ENCODE assay signal across 8 mouse cellular contexts in the genomic region with DNA sequence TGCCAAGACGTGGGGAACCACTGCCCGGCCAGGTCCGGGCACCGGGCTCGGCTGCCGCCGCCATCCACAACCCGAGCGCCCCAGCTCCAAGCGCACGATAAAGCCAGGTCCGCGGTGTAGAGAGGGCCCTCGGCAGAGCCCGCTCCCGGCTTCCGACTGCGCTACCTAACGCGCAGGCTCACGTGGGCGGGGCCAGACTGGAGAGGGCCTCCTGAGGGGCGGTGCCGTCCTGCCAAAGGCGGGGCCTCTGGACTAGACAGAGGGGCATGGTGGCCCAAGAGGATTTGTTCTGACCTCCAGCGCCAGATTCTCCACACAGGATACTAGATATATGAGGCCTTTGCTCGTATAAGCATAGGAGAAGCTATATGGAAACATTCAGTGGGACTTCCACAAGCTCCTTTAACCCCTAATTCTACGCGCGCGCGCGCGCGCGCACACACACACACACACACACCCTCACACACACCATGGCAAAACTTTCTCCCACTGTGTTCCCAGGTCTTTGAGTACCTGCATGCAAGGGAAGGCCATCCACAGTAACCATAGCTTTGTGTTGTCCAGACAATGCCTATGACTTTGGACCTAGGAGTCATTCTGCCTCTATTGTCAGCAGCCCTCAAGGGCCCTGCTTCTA. TPM values are rescaled to one million over a fixed set of nuclear protein-coding genes. Genes with fewer than 3 reads are reported as not detected.
DNase-seq lines count a peak whose midpoint lies in the region; ATAC-seq lines count a peak whose summit lies in the region.

No protein-coding gene starts in this region.

- H3K4me3 ChIP-seq in brown adipose tissue, adult 24 weeks (ENCODE audit: insufficient read depth, low read depth, low read length): peak overlapping the region; percentile 93
- peak overlapping the region; percentile 61 to 89 for H3K4me3 ChIP-seq in heart, embryonic 14.5 days (ENCODE audit: control insufficient read depth in 1 of 2, insufficient read depth in 1 of 2, low read depth in 1 of 2, low read length in 2 of 2)
- H3K4me3 ChIP-seq in liver, embryonic 12.5 days: peak overlapping the region; percentile 79
- H3K4me3 ChIP-seq in stomach, embryonic 14.5 days (ENCODE audit: low read depth, low read length): peak overlapping the region; percentile 62

- H3K9ac ChIP-seq in heart, embryonic 14.5 days (ENCODE audit: low read length): peak overlapping the region; percentile 96
- peak overlapping the region; percentile 90 for H3K9ac ChIP-seq in liver, embryonic 12.5 days
- H3K9ac ChIP-seq in stomach, embryonic 14.5 days (replicated peaks; ENCODE audit: low read depth, low read length): peak overlapping the region; percentile 74

- H3K27me3 ChIP-seq in heart, embryonic 14.5 days (ENCODE audit: control insufficient read depth, insufficient read depth, low read length): 0 out of 2 replicates have a peak, but pooled peaks cover 7% of the 10 kb centered on the region
- H3K27me3 ChIP-seq in liver, embryonic 12.5 days (replicated peaks): peaks cover 18% of the 10 kb centered on the region
- H3K27me3 ChIP-seq in stomach, embryonic 14.5 days (ENCODE audit: control insufficient read depth, insufficient read depth, low read length): no peaks in the 10 kb centered on the region

- peak overlapping the region; percentile 93 for H3K4me2 ChIP-seq in heart, embryonic 14.5 days (ENCODE audit: low read length)
- H3K4me2 ChIP-seq in liver, embryonic 12.5 days: peak overlapping the region; percentile 87
- H3K4me2 ChIP-seq in stomach, embryonic 14.5 days (replicated peaks; ENCODE audit: low read depth, low read length): peak overlapping the region; percentile 44

- ATAC-seq in CD4-positive, CD25-positive, alpha-beta regulatory T cell, adult 4 months: peak; percentile 99
- ATAC-seq in erythroid progenitor cell, adult 5-6 weeks (replicated peaks; ENCODE audit: low FRiP score, poor library complexity, severe bottlenecking): peak; percentile 96
- peak; percentile 95 for ATAC-seq in heart, embryonic 14.5 days (ENCODE audit: insufficient number of reproducible peaks, insufficient read depth, low FRiP score, low read depth)
- ATAC-seq in liver, embryonic 12.5 days: peak; percentile 99
- ATAC-seq in stomach, embryonic 14.5 days (ENCODE audit: insufficient number of reproducible peaks, insufficient read depth, low FRiP score, low read depth): peak; percentile 99

- WGBS in heart, embryonic 14.5 days: 9% methylated on average over 34 of the region's 36 CpGs
- WGBS in liver, embryonic 12.5 days (ENCODE audit: insufficient replicate concordance): 17% methylated on average over 36 of the region's 36 CpGs
- WGBS in stomach, embryonic 14.5 days: 13% methylated on average over 35 of the region's 36 CpGs

- 0 out of 2 replicates have a peak overlapping the region, but pooled peaks have one; percentile 6 for H3K27ac ChIP-seq in brown adipose tissue, adult 24 weeks (replicated peaks; ENCODE audit: low read depth, low read length)
- peak overlapping the region in 1 of 2 experiments; percentile 10; a peak in 1 of 4 replicates for H3K27ac ChIP-seq in heart, embryonic 14.5 days (replicated peaks in 1 of 2; ENCODE audit: control insufficient read depth in 1 of 2, insufficient read depth in 1 of 2, low read depth in 2 of 2, low read length in 2 of 2)
- H3K27ac ChIP-seq in liver, embryonic 12.5 days: peak overlapping the region; percentile 77
- H3K27ac ChIP-seq in stomach, embryonic 14.5 days (ENCODE audit: low read length): no peak overlapping the region

- DNase-seq in kidney, postnatal 14 days: peak; percentile 95
- peak; percentile 86 for DNase-seq in naive thymus-derived CD4-positive, alpha-beta T cell, adult 2 months (ENCODE audit: low read depth)

- peaks cover 5% of the 10 kb centered on the region for H3K4me1 ChIP-seq in brown adipose tissue, adult 24 weeks (ENCODE audit: control insufficient read depth, insufficient read depth, insufficient read length, low read length)
- H3K4me1 ChIP-seq in heart, embryonic 14.5 days (ENCODE audit: control insufficient read depth in 2 of 2, insufficient read depth in 2 of 2, low read length in 2 of 2): peaks cover 0 to 9% of the 10 kb centered on the region in 2 experiments; a peak in 2 of 4 replicates
- H3K4me1 ChIP-seq in liver, embryonic 12.5 days: peaks cover 24% of the 10 kb centered on the region
- H3K4me1 ChIP-seq in stomach, embryonic 14.5 days (ENCODE audit: control insufficient read depth, insufficient read depth, low read length): peaks cover 5% of the 10 kb centered on the region; the same call in 1 of the 2 replicates

- peaks cover 19% of the 10 kb centered on the region for H3K36me3 ChIP-seq in heart, embryonic 14.5 days (ENCODE audit: control insufficient read depth, insufficient read depth, low read length)
- peaks cover 27% of the 10 kb centered on the region for H3K36me3 ChIP-seq in liver, embryonic 12.5 days
- H3K36me3 ChIP-seq in stomach, embryonic 14.5 days (ENCODE audit: control insufficient read depth, insufficient read depth, low read length): peaks cover 8% of the 10 kb centered on the region; the same call in 1 of the 2 replicates

- H3K9me3 ChIP-seq in heart, embryonic 14.5 days (ENCODE audit: control insufficient read depth, low read length): no peaks in the 10 kb centered on the region
- no peaks in the 10 kb centered on the region for H3K9me3 ChIP-seq in liver, embryonic 12.5 days (replicated peaks)
- no peaks in the 10 kb centered on the region for H3K9me3 ChIP-seq in stomach, embryonic 14.5 days (ENCODE audit: control insufficient read depth, low read depth, low read length)

RNA-seq across cellular contexts. Expression of a gene that starts 0.6 kb away (rescaled TPM):
- polyA plus RNA-seq in CD4-positive, CD25-positive, alpha-beta regulatory T cell, adult 4 months (2017; shearing (Covaris generic)): 10 to 100 TPM; 22.1 to 56.4 TPM
- 3.4 and 6.3 TPM in 2 replicates for polyA plus RNA-seq in brown adipose tissue, adult 24 weeks (2012; ENCODE audit: insufficient read depth, insufficient read length, missing spikeins)
- 2.5 and 5.8 TPM in 2 replicates for total RNA-seq in erythroid progenitor cell, adult 5-6 weeks (2015; ENCODE audit: low replicate concordance)
- 2.2 TPM in 1 of 2 replicates, not detected in the other for total RNA-seq in erythroid progenitor cell, adult 5-6 weeks (2017; ENCODE audit: low replicate concordance)
- 14.5 and 14.9 TPM in 2 replicates for polyA plus RNA-seq in heart, embryonic 14.5 days (2014; fragmentation: Nextera tagmentation; extraction: Ambion mirVana)
- polyA plus RNA-seq in liver, embryonic 12.5 days (2016; fragmentation: Nextera tagmentation; extraction: Ambion mirVana): 5.9 TPM in 2 replicates
- 13.4 and 18.0 TPM in 2 replicates for polyA plus RNA-seq in stomach, embryonic 14.5 days (2014; fragmentation: Nextera tagmentation; extraction: Ambion mirVana)

RNA-seq across cellular contexts. Expression of a gene that starts 8.7 kb away (rescaled TPM):
- polyA plus RNA-seq in CD4-positive, CD25-positive, alpha-beta regulatory T cell, adult 4 months (2017; shearing (Covaris generic)): 1 to 10 TPM; 5.2 to 7.0 TPM
- polyA plus RNA-seq in brown adipose tissue, adult 24 weeks (2012; ENCODE audit: insufficient read depth, insufficient read length, missing spikeins): 3.4 and 3.7 TPM in 2 replicates
- total RNA-seq in erythroid progenitor cell, adult 5-6 weeks (2015; ENCODE audit: low replicate concordance): 4.2 TPM in 1 of 2 replicates, not detected in the other
- 4.9 and 5.5 TPM in 2 replicates for total RNA-seq in erythroid progenitor cell, adult 5-6 weeks (2017; ENCODE audit: low replicate concordance)
- 5.6 and 6.6 TPM in 2 replicates for polyA plus RNA-seq in heart, embryonic 14.5 days (2014; fragmentation: Nextera tagmentation; extraction: Ambion mirVana)
- polyA plus RNA-seq in liver, embryonic 12.5 days (2016; fragmentation: Nextera tagmentation; extraction: Ambion mirVana): 6.2 and 7.1 TPM in 2 replicates
- 9.1 and 11.6 TPM in 2 replicates for polyA plus RNA-seq in stomach, embryonic 14.5 days (2014; fragmentation: Nextera tagmentation; extraction: Ambion mirVana)

RNA-seq across cellular contexts. Expression of a gene that starts 14.6 kb away (rescaled TPM):
- polyA plus RNA-seq in CD4-positive, CD25-positive, alpha-beta regulatory T cell, adult 4 months (2017; shearing (Covaris generic)): under 1 TPM; 0.16 to 0.20 TPM
- polyA plus RNA-seq in brown adipose tissue, adult 24 weeks (2012; ENCODE audit: insufficient read depth, insufficient read length, missing spikeins): not detected in 2 replicates
- total RNA-seq in erythroid progenitor cell, adult 5-6 weeks (2015; ENCODE audit: low replicate concordance): 3.6 and 4.6 TPM in 2 replicates
- total RNA-seq in erythroid progenitor cell, adult 5-6 weeks (2017; ENCODE audit: low replicate concordance): 0.90 and 1.7 TPM in 2 replicates
- polyA plus RNA-seq in heart, embryonic 14.5 days (2014; fragmentation: Nextera tagmentation; extraction: Ambion mirVana): 0.40 and 0.53 TPM in 2 replicates
- 12.7 and 12.9 TPM in 2 replicates for polyA plus RNA-seq in liver, embryonic 12.5 days (2016; fragmentation: Nextera tagmentation; extraction: Ambion mirVana)
- 1.1 and 1.9 TPM in 2 replicates for polyA plus RNA-seq in stomach, embryonic 14.5 days (2014; fragmentation: Nextera tagmentation; extraction: Ambion mirVana)

RNA-seq across cellular contexts. Expression of a gene that starts 31.2 kb away (rescaled TPM):
- polyA plus RNA-seq in CD4-positive, CD25-positive, alpha-beta regulatory T cell, adult 4 months (2017; shearing (Covaris generic)): 10 to 100 TPM; 38.6 to 56.7 TPM
- polyA plus RNA-seq in brown adipose tissue, adult 24 weeks (2012; ENCODE audit: insufficient read depth, insufficient read length, missing spikeins): 12.0 and 12.1 TPM in 2 replicates
- 2.9 and 8.4 TPM in 2 replicates for total RNA-seq in erythroid progenitor cell, adult 5-6 weeks (2015; ENCODE audit: low replicate concordance)
- 2.8 and 7.9 TPM in 2 replicates for total RNA-seq in erythroid progenitor cell, adult 5-6 weeks (2017; ENCODE audit: low replicate concordance)
- polyA plus RNA-seq in heart, embryonic 14.5 days (2014; fragmentation: Nextera tagmentation; extraction: Ambion mirVana): 22.1 and 22.2 TPM in 2 replicates
- 16.1 and 17.8 TPM in 2 replicates for polyA plus RNA-seq in liver, embryonic 12.5 days (2016; fragmentation: Nextera tagmentation; extraction: Ambion mirVana)
- 34.3 and 35.2 TPM in 2 replicates for polyA plus RNA-seq in stomach, embryonic 14.5 days (2014; fragmentation: Nextera tagmentation; extraction: Ambion mirVana)

RNA-seq across cellular contexts. Expression of a gene that starts 31.2 kb away (rescaled TPM):
- polyA plus RNA-seq in CD4-positive, CD25-positive, alpha-beta regulatory T cell, adult 4 months (2017; shearing (Covaris generic)): 100 to 1,000 TPM in 1 of 2 experiments, 10 to 100 TPM in 1; 65.0 to 101 TPM
- polyA plus RNA-seq in brown adipose tissue, adult 24 weeks (2012; ENCODE audit: insufficient read depth, insufficient read length, missing spikeins): 30.4 and 32.8 TPM in 2 replicates
- total RNA-seq in erythroid progenitor cell, adult 5-6 weeks (2015; ENCODE audit: low replicate concordance): 50.8 and 63.3 TPM in 2 replicates
- 61.4 and 69.4 TPM in 2 replicates for total RNA-seq in erythroid progenitor cell, adult 5-6 weeks (2017; ENCODE audit: low replicate concordance)
- polyA plus RNA-seq in heart, embryonic 14.5 days (2014; fragmentation: Nextera tagmentation; extraction: Ambion mirVana): 25.9 and 26.8 TPM in 2 replicates
- polyA plus RNA-seq in liver, embryonic 12.5 days (2016; fragmentation: Nextera tagmentation; extraction: Ambion mirVana): 42.1 and 42.8 TPM in 2 replicates
- 49.9 and 50.4 TPM in 2 replicates for polyA plus RNA-seq in stomach, embryonic 14.5 days (2014; fragmentation: Nextera tagmentation; extraction: Ambion mirVana)
